Mouse (Mus musculus): Measurements from ENCODE around the gene Gm42906. TPM values are rescaled to one million over a fixed set of nuclear protein-coding genes. Genes with fewer than 3 reads are reported as not detected.

The Gm42906 gene
- polyA plus RNA-seq, 1 experiment from 2014 or later = not detected

DNA sequence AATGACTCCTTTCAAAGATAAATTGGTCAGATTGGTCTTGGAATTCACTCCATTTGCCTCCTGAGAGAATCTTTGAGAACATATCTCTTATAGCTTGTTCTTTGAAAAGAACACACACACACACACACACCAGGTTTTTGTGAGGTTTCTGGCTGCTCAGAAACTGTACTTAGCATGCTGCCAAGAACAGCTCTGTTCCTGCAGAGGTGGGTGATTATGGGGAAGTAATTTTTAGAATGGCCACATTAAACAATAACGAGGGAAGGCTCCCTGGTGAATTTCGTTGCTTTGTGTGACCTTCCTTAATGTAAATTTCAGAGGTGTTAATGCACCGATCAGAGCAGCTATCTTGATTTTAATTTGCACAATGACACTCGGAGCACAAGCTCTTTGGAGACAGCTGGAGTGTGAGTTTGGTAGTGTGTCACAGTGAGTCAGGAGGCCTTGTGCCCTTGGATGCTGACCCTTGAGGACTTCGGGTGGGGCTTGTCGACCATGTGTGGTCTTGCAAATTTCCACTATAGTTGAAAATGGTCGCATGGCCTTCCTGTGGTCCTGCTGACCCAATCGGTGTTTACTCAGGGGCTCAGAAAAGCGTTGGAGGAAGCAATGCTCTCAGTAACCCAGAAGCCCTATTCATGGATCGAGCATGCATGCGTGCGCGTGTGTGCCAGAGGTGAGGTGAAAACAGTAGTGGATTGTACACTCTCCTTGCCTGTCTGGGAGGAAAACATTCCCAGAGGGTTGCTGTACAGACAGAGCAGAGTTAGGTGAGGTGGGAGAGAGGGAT, 407.7 kb downstream of the Gm42906 start:
- no peak overlapping the region for H3K9ac ChIP-seq
- 69% methylated on average over 13 of the region's 13 CpGs for WGBS (ENCODE audit: insufficient replicate concordance)
- no peak overlapping the region for H3K27ac ChIP-seq
- no peak overlapping the region for H3K4me2 ChIP-seq
- no peaks in the 10 kb centered on the region for H3K4me1 ChIP-seq
- H3K27me3 ChIP-seq (replicated peaks) = no peaks in the 10 kb centered on the region
- H3K9me3 ChIP-seq (replicated peaks) = peaks cover under 1% of the 10 kb centered on the region; the same call in 1 of the 2 replicates
- ATAC-seq = no peak
- H3K36me3 ChIP-seq = no peaks in the 10 kb centered on the region
- no peak overlapping the region for H3K4me3 ChIP-seq

DNA sequence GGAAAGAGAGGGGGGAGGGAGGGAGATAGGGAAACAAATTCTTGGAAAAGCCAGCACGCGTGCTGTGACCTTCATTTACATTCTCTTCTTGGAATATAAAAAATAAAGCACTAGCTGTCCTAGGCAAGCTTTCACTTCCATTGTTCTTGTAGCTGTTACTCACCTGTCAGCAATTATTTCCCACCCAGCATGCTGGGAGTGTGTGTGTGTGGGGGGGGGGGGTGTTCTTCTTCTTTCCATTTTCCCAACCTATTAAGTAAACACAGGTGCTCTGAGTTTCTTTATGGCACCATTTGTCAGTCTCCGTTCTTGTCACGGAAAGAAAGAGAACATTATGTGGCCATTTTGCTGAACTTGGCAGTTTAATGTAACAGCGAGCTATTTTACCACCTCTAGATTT, 409.0 kb downstream of the Gm42906 start:
- Histone ChIP-seq H3K4me1 (no peaks in the 10 kb centered on the region), H3K27ac (no peak overlapping the region), H3K4me3 (no peak overlapping the region), H3K36me3 (no peaks in the 10 kb centered on the region), H3K27me3 (replicated peaks) (no peaks in the 10 kb centered on the region), H3K4me2 (no peak overlapping the region), H3K9ac (no peak overlapping the region), H3K9me3 (replicated peaks) (peaks cover 3% of the 10 kb centered on the region; the same call in 1 of the 2 replicates)
- 71% methylated on average over 5 of the region's 5 CpGs for WGBS (ENCODE audit: insufficient replicate concordance)
- ATAC-seq = no peak

DNA sequence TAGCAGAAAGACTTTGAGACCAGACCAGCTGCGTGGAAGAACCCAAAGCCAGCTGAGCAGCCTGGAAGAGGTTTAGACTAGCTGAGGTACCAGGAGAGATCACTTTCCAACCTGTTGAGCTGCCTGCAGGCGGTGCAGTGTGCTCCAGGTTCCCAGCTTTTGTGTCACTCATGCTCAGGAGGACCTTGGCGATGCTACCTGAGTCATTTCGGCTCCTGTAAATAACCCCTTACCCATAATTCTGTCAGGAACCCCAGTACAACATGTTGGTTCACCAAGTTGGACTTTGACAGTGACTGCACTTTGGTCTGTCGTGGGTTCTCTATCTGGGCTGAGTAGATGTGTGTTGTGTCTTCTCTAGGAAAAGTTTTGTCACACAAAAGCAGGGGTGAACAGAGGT, 409.5 kb downstream of the Gm42906 start:
- Histone ChIP-seq H3K27ac (no peak overlapping the region), H3K4me3 (no peak overlapping the region), H3K4me2 (no peak overlapping the region), H3K36me3 (no peaks in the 10 kb centered on the region), H3K27me3 (replicated peaks) (no peaks in the 10 kb centered on the region), H3K9me3 (replicated peaks) (peaks cover 3% of the 10 kb centered on the region; the same call in 1 of the 2 replicates), H3K4me1 (no peaks in the 10 kb centered on the region), H3K9ac (no peak overlapping the region)
- 60% methylated on average over 5 of the region's 5 CpGs for WGBS (ENCODE audit: insufficient replicate concordance)
- no peak for ATAC-seq

Other genes starting within 250 kb of the Gm42906 start
- gene Stard13, start 194.3 kb downstream of the Gm42906 start, polyA plus RNA-seq (2016; fragmentation: Nextera tagmentation; extraction: Ambion mirVana) = 1.3 and 1.7 TPM in 2 replicates
- gene Vmn2r18, start 177.9 kb upstream of the Gm42906 start, polyA plus RNA-seq (2016; fragmentation: Nextera tagmentation; extraction: Ambion mirVana) = not detected in 2 replicates
- 66.0 and 70.7 TPM in 2 replicates for gene Rfc3, start 223.1 kb upstream of the Gm42906 start, polyA plus RNA-seq (2016; fragmentation: Nextera tagmentation; extraction: Ambion mirVana)

Data from liver, embryonic 12.5 days (tissue).